Mouse (Mus musculus) ES-E14 (cell line): ENCODE data around the gene Col2a1.

Experiments
- CHD2 ChIP-seq: IDR thresholded peaks from 2 replicates; pipeline ENCODE4 v1.6.1; 2014; ENCODE audit warnings: mild to moderate bottlenecking, low read depth, low read length, inconsistent platforms
- HCFC1 ChIP-seq: IDR thresholded peaks from 2 replicates; pipeline ENCODE4 v1.6.1; 2012; ENCODE audit warnings: low read length, inconsistent platforms, borderline replicate concordance; ENCODE audit not compliant: insufficient read depth
- MAFK ChIP-seq: IDR thresholded peaks from 2 replicates; pipeline ENCODE4 v1.6.1; 2014; ENCODE audit warnings: mild to moderate bottlenecking, low read depth, low read length, inconsistent platforms; ENCODE audit not compliant: insufficient read depth
- ZC3H11A ChIP-seq: IDR thresholded peaks from 2 replicates; pipeline ENCODE4 v1.6.1; 2012; ENCODE audit warnings: low read depth, mild to moderate bottlenecking, inconsistent platforms, low read length, borderline replicate concordance

GRCm38 (mm10) chr15:97981560-97981959, 22.9 kb downstream of the Col2a1 start:
- no peak for TF ChIP-seq CHD2
- no peak for TF ChIP-seq HCFC1
- no peak for TF ChIP-seq MAFK
- no peak for TF ChIP-seq ZC3H11A
